Comparison of ENCODE assay signal across 8 mouse cellular contexts in genomic region chr2:151930389-151931074, GRCm38 (mm10). TPM values are rescaled to one million over a fixed set of nuclear protein-coding genes. Genes with fewer than 3 reads are reported as not detected.
A peak's percentile ranks its signal among the peaks of the same experiment; 100 is the strongest.
DNase-seq lines count a peak whose midpoint lies in the region; ATAC-seq and TF ChIP-seq lines count a peak whose summit lies in the region.

No protein-coding gene starts in this region.

- H3K9me3 ChIP-seq in forebrain, postnatal 0 days (ENCODE audit: low read length) = no peaks in the 10 kb centered on the region
- no peaks in the 10 kb centered on the region for H3K9me3 ChIP-seq in hindbrain, postnatal 0 days (ENCODE audit: low read length)

- no peaks in the 10 kb centered on the region for H3K36me3 ChIP-seq in forebrain, postnatal 0 days (ENCODE audit: insufficient read depth)
- no peaks in the 10 kb centered on the region for H3K36me3 ChIP-seq in hindbrain, postnatal 0 days (ENCODE audit: insufficient read depth, low read length)

- WGBS in forebrain, postnatal 0 days = 37% methylated on average over 7 of the region's 7 CpGs
- WGBS in hindbrain, postnatal 0 days = 34% methylated on average over 7 of the region's 7 CpGs

- peak; percentile 86 for TF ChIP-seq CTCF in forebrain, postnatal 0 days (IDR thresholded peaks at IDR 0.05; ENCODE audit: low read depth)
- peak; percentile 89 for TF ChIP-seq CTCF in hindbrain, postnatal 0 days (IDR thresholded peaks at IDR 0.05; ENCODE audit: low read depth)

- no peaks in the 10 kb centered on the region for H3K27me3 ChIP-seq in forebrain, postnatal 0 days (ENCODE audit: insufficient read depth, low read length)
- no peaks in the 10 kb centered on the region for H3K27me3 ChIP-seq in hindbrain, postnatal 0 days (ENCODE audit: insufficient read depth, low read length)

- H3K9ac ChIP-seq in forebrain, postnatal 0 days = no peak overlapping the region
- no peak overlapping the region for H3K9ac ChIP-seq in hindbrain, postnatal 0 days (replicated peaks; ENCODE audit: low read length)

- no peak overlapping the region for H3K4me2 ChIP-seq in forebrain, postnatal 0 days (ENCODE audit: low read depth)
- no peak overlapping the region for H3K4me2 ChIP-seq in hindbrain, postnatal 0 days (ENCODE audit: low read depth, low read length)

- peak; percentile 73 for DNase-seq in T-cell, adult 2 months (ENCODE audit: low spot score)
- DNase-seq in cerebellum, adult 18-20 months = peak; percentile 84
- DNase-seq in forebrain, postnatal 0 days = peak; percentile 75
- DNase-seq in hindbrain, postnatal 0 days (ENCODE audit: low spot score) = peak; percentile 74
- DNase-seq in layer of hippocampus, postnatal 36 days = peak; percentile 81 to 84
- peak; percentile 84 for DNase-seq in right cerebral cortex, postnatal 14 days
- peak; percentile 80 to 86 for DNase-seq in urinary bladder, postnatal 36 days (ENCODE audit: low spot score in 2 of 2)

- ATAC-seq in forebrain, postnatal 0 days = peak; percentile 67
- ATAC-seq in hindbrain, postnatal 0 days = peak; percentile 52
- peak; percentile 84 for ATAC-seq in megakaryocyte-erythroid progenitor cell, adult 5-6 weeks (replicated peaks; ENCODE audit: low FRiP score, low TSS enrichment, poor library complexity, severe bottlenecking)

- no peaks in the 10 kb centered on the region for H3K4me1 ChIP-seq in forebrain, postnatal 0 days (ENCODE audit: insufficient read depth)
- no peaks in the 10 kb centered on the region for H3K4me1 ChIP-seq in hindbrain, postnatal 0 days (ENCODE audit: insufficient read depth, low read length)

- H3K4me3 ChIP-seq in forebrain, postnatal 0 days (ENCODE audit: low read depth, low read length) = no peak overlapping the region
- H3K4me3 ChIP-seq in hindbrain, postnatal 0 days (ENCODE audit: low read length) = no peak overlapping the region

- no peak overlapping the region for H3K27ac ChIP-seq in forebrain, postnatal 0 days (ENCODE audit: low read depth, low read length)
- H3K27ac ChIP-seq in hindbrain, postnatal 0 days = no peak overlapping the region

RNA-seq across cellular contexts. Expression of gene Angpt4, which starts 19.5 kb away (rescaled TPM):
- total RNA-seq in forebrain, postnatal 0 days (2014; rRNA removed) = 0.08 and 0.43 TPM in 2 replicates
- polyA plus RNA-seq in forebrain, postnatal 0 days (2015; fragmentation: Nextera tagmentation; extraction: Ambion mirVana) = 0.06 and 0.19 TPM in 2 replicates
- 0.10 and 0.14 TPM in 2 replicates for total RNA-seq in hindbrain, postnatal 0 days (2014; rRNA removed)
- polyA plus RNA-seq in hindbrain, postnatal 0 days (2015; fragmentation: Nextera tagmentation; extraction: Ambion mirVana) = 0.28 and 0.29 TPM in 2 replicates
- under 1 TPM; 0.15 to 0.25 TPM for total RNA-seq in layer of hippocampus, postnatal 36 days (2021)
- total RNA-seq in megakaryocyte-erythroid progenitor cell, adult 5-6 weeks (2014; fragmentation: Nextera tagmentation) = not detected in 2 replicates
- not detected in 2 replicates for total RNA-seq in megakaryocyte-erythroid progenitor cell, adult 5-6 weeks (2017)

RNA-seq across cellular contexts. Expression of gene Fam110a, which starts 49.5 kb away (rescaled TPM):
- 17.2 and 24.3 TPM in 2 replicates for total RNA-seq in forebrain, postnatal 0 days (2014; rRNA removed)
- polyA plus RNA-seq in forebrain, postnatal 0 days (2015; fragmentation: Nextera tagmentation; extraction: Ambion mirVana) = 41.2 and 47.7 TPM in 2 replicates
- 25.4 and 27.3 TPM in 2 replicates for total RNA-seq in hindbrain, postnatal 0 days (2014; rRNA removed)
- polyA plus RNA-seq in hindbrain, postnatal 0 days (2015; fragmentation: Nextera tagmentation; extraction: Ambion mirVana) = 35.8 and 36.5 TPM in 2 replicates
- total RNA-seq in layer of hippocampus, postnatal 36 days (2021) = 1 to 10 TPM; 7.2 to 7.4 TPM
- total RNA-seq in megakaryocyte-erythroid progenitor cell, adult 5-6 weeks (2014; fragmentation: Nextera tagmentation) = 3.7 and 9.1 TPM in 2 replicates
- 0.50 and 1.6 TPM in 2 replicates for total RNA-seq in megakaryocyte-erythroid progenitor cell, adult 5-6 weeks (2017)
